Mouse (Mus musculus): ENCODE data around the gene Kctd12. TPM values are rescaled to one million over a fixed set of nuclear protein-coding genes. Genes with fewer than 3 reads are reported as not detected.

The Kctd12 gene
- polyA plus RNA-seq, 2 experiments, result 2.9 to 3.5 TPM

GRCm38 (mm10) chr14:102989254-102989653, 6.8 kb upstream of the Kctd12 start:
- H3K4me3 ChIP-seq (ENCODE audit: insufficient read depth in 1 of 2, low read depth in 2 of 2, low read length in 2 of 2), result no peak overlapping the region
- TF ChIP-seq EP300 (IDR thresholded peaks at IDR 0.05; ENCODE audit: low read depth) (no peak), CTCF (IDR thresholded peaks at IDR 0.05; ENCODE audit: low read depth) (no peak)
- H3K27ac ChIP-seq, result no peak overlapping the region
- H3K36me3 ChIP-seq (replicated peaks; ENCODE audit: control insufficient read depth, insufficient read depth, low read depth), result no peaks in the 10 kb centered on the region
- 54% methylated on average over 4 of the region's 4 CpGs for WGBS (ENCODE audit: insufficient replicate concordance)
- ATAC-seq (ENCODE audit: insufficient read depth) (no peak), DNase-seq (ENCODE audit: low read depth in 3 of 3, low spot score in 3 of 3) (no peak)
- H3K9ac ChIP-seq (replicated peaks), result no peak overlapping the region
- H3K27me3 ChIP-seq (ENCODE audit: control insufficient read depth, insufficient read depth, low read length), result no peaks in the 10 kb centered on the region; the same call in 1 of the 2 replicates
- no peaks in the 10 kb centered on the region for H3K4me1 ChIP-seq (replicated peaks; ENCODE audit: control insufficient read depth in 2 of 2, insufficient read depth in 2 of 2, low read length in 1 of 2)
- no peaks in the 10 kb centered on the region for H3K9me3 ChIP-seq (ENCODE audit: control insufficient read depth, low read length)
- no peak overlapping the region for H3K4me2 ChIP-seq (ENCODE audit: low read depth)

- Histone ChIP-seq H3K27me3 (ENCODE audit: control insufficient read depth, insufficient read depth, low read length) (peaks cover 11% of the 10 kb centered on the region), H3K4me1 (replicated peaks; ENCODE audit: control insufficient read depth in 2 of 2, insufficient read depth in 2 of 2, low read length in 1 of 2) (peaks cover 0 to 3% of the 10 kb centered on the region in 2 experiments; a peak in 2 of 4 replicates), H3K27ac (no peak overlapping the region), H3K4me2 (ENCODE audit: low read depth) (no peak overlapping the region), H3K9me3 (ENCODE audit: control insufficient read depth, low read length) (no peaks in the 10 kb centered on the region), H3K9ac (replicated peaks) (no peak overlapping the region), H3K4me3 (ENCODE audit: insufficient read depth in 1 of 2, low read depth in 2 of 2, low read length in 2 of 2) (no peak overlapping the region), H3K36me3 (replicated peaks; ENCODE audit: control insufficient read depth, insufficient read depth, low read depth) (no peaks in the 10 kb centered on the region)
- DNase-seq (ENCODE audit: low read depth in 3 of 3, low spot score in 3 of 3) (no peak), ATAC-seq (ENCODE audit: insufficient read depth) (no peak)
- WGBS (ENCODE audit: insufficient replicate concordance), result 72% methylated on average over 5 of the region's 5 CpGs
- no peak for TF ChIP-seq CTCF (IDR thresholded peaks at IDR 0.05; ENCODE audit: low read depth)
- no peak for TF ChIP-seq EP300 (IDR thresholded peaks at IDR 0.05; ENCODE audit: low read depth)
Observed at GRCm38 (mm10) chr14:102987626-102988025, 5.2 kb upstream of the Kctd12 start.

GRCm38 (mm10) chr14:102983686-102984085, 1.2 kb upstream of the Kctd12 start:
- Histone ChIP-seq H3K4me1 (replicated peaks; ENCODE audit: control insufficient read depth in 2 of 2, insufficient read depth in 2 of 2, low read length in 1 of 2) (peaks cover 0 to 3% of the 10 kb centered on the region in 2 experiments; a peak in 2 of 4 replicates), H3K9ac (replicated peaks) (no peak overlapping the region), H3K27me3 (ENCODE audit: control insufficient read depth, insufficient read depth, low read length) (peaks cover 37% of the 10 kb centered on the region), H3K9me3 (ENCODE audit: control insufficient read depth, low read length) (no peaks in the 10 kb centered on the region), H3K4me3 (ENCODE audit: insufficient read depth in 1 of 2, low read depth in 2 of 2, low read length in 2 of 2) (no peak overlapping the region), H3K36me3 (replicated peaks; ENCODE audit: control insufficient read depth, insufficient read depth, low read depth) (no peaks in the 10 kb centered on the region), H3K27ac (no peak overlapping the region), H3K4me2 (ENCODE audit: low read depth) (peak overlapping the region; percentile 67; the same call in 1 of the 2 replicates)
- no peak for ATAC-seq (ENCODE audit: insufficient read depth)
- WGBS (ENCODE audit: insufficient replicate concordance), result 31% methylated on average over 8 of the region's 8 CpGs
- no peak for DNase-seq (ENCODE audit: low read depth in 3 of 3, low spot score in 3 of 3)
- no peak for TF ChIP-seq EP300 (IDR thresholded peaks at IDR 0.05; ENCODE audit: low read depth)
- TF ChIP-seq CTCF (IDR thresholded peaks at IDR 0.05; ENCODE audit: low read depth), result no peak

- peak in 1 of 3 experiments; percentile 0 for DNase-seq (ENCODE audit: low read depth in 3 of 3, low spot score in 3 of 3)
- TF ChIP-seq EP300 (IDR thresholded peaks at IDR 0.05; ENCODE audit: low read depth) (no peak), CTCF (IDR thresholded peaks at IDR 0.05; ENCODE audit: low read depth) (no peak)
- Histone ChIP-seq H3K9me3 (ENCODE audit: control insufficient read depth, low read length) (no peaks in the 10 kb centered on the region), H3K4me1 (replicated peaks; ENCODE audit: control insufficient read depth in 2 of 2, insufficient read depth in 2 of 2, low read length in 1 of 2) (peaks cover 0 to 3% of the 10 kb centered on the region in 2 experiments; a peak in 2 of 4 replicates), H3K27me3 (ENCODE audit: control insufficient read depth, insufficient read depth, low read length) (peaks cover 37% of the 10 kb centered on the region), H3K4me2 (ENCODE audit: low read depth) (peak overlapping the region; percentile 67), H3K4me3 (ENCODE audit: insufficient read depth in 1 of 2, low read depth in 2 of 2, low read length in 2 of 2) (peak overlapping the region; percentile 49 to 59), H3K36me3 (replicated peaks; ENCODE audit: control insufficient read depth, insufficient read depth, low read depth) (no peaks in the 10 kb centered on the region), H3K9ac (replicated peaks) (no peak overlapping the region; the same call in 1 of the 2 replicates), H3K27ac (no peak overlapping the region)
- peak; percentile 14; the same call in 1 of the 2 replicates for ATAC-seq (ENCODE audit: insufficient read depth)
- WGBS (ENCODE audit: insufficient replicate concordance), result under 1% methylated on average over 76 of the region's 76 CpGs
Observed at GRCm38 (mm10) chr14:102982016-102982626, 316 bp downstream of the Kctd12 start.

GRCm38 (mm10) chr14:102981441-102982015, 909 bp downstream of the Kctd12 start:
- DNase-seq (ENCODE audit: low read depth in 3 of 3, low spot score in 3 of 3), result peak in 2 of 3 experiments; percentile 2 to 6
- Histone ChIP-seq H3K9me3 (ENCODE audit: control insufficient read depth, low read length) (no peaks in the 10 kb centered on the region), H3K9ac (replicated peaks) (no peak overlapping the region; the same call in 1 of the 2 replicates), H3K36me3 (replicated peaks; ENCODE audit: control insufficient read depth, insufficient read depth, low read depth) (no peaks in the 10 kb centered on the region), H3K4me2 (ENCODE audit: low read depth) (peak overlapping the region; percentile 67), H3K4me1 (replicated peaks; ENCODE audit: control insufficient read depth in 2 of 2, insufficient read depth in 2 of 2, low read length in 1 of 2) (peaks cover 0 to 3% of the 10 kb centered on the region in 2 experiments; a peak in 2 of 4 replicates), H3K27ac (no peak overlapping the region), H3K4me3 (ENCODE audit: insufficient read depth in 1 of 2, low read depth in 2 of 2, low read length in 2 of 2) (peak overlapping the region; percentile 49 to 59), H3K27me3 (ENCODE audit: control insufficient read depth, insufficient read depth, low read length) (peaks cover 37% of the 10 kb centered on the region)
- peak; percentile 2; the same call in 1 of the 2 replicates for ATAC-seq (ENCODE audit: insufficient read depth)
- under 1% methylated on average over 62 of the region's 62 CpGs for WGBS (ENCODE audit: insufficient replicate concordance)
- TF ChIP-seq EP300 (IDR thresholded peaks at IDR 0.05; ENCODE audit: low read depth), result no peak
- peak; percentile 30 for TF ChIP-seq CTCF (IDR thresholded peaks at IDR 0.05; ENCODE audit: low read depth)

Data from liver, embryonic 14.5 days (tissue).